Mouse (Mus musculus): ENCODE data around the gene Drc1.

DNA sequence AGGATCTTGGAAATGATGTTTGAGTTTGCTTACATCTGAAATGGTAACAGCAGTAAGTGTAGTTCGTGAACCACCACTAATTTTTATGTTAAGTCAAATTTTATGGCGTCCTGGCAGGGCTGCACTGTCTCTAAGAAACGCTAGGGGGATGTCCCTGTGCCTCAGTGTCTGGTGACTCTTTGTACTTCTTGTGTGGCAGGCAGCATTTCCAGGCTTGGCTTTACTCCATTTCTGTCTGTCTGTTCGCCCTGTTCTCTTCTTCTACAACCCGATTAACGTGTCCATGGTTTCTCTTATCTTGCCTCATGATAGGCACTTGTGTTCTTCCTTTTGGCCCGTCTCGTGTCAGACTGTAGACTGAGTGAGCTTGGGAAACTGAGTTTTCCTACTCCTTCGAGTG is 37.4 kb upstream of the Drc1 start:
- TF ChIP-seq CTCF (IDR thresholded peaks at IDR 0.05; ENCODE audit: control insufficient read depth, insufficient read depth, insufficient read length) = no peak
- TF ChIP-seq MYOG (IDR thresholded peaks at IDR 0.05; ENCODE audit: control insufficient read depth, extremely low read depth, insufficient read length) = no peak
